Mouse (Mus musculus) CD4-positive, CD25-positive, alpha-beta regulatory T cell, adult 2 months (primary cell): ENCODE results near the gene Arhgef16.

Experiments used
- DNase-seq: peaks from one replicate; pipeline ENCODE4 v3.0.0-alpha.2; 2012; ENCODE audit warnings: low read depth, low spot score

The Arhgef16 gene

GRCm38 (mm10) chr4:154293735-154294201 is 7.7 kb downstream of the Arhgef16 start:
- no peak for DNase-seq

GRCm38 (mm10) chr4:154283671-154284070 is 17.8 kb downstream of the Arhgef16 start:
- DNase-seq: no peak

GRCm38 (mm10) chr4:154279481-154279880 is 22.0 kb downstream of the Arhgef16 start:
- DNase-seq: no peak

GRCm38 (mm10) chr4:154273000-154273399 is 28.5 kb downstream of the Arhgef16 start:
- DNase-seq: peak; percentile 51

- DNase-seq: no peak
These were observed 32.0 kb downstream of the Arhgef16 start for GRCm38 (mm10) chr4:154269520-154269919.

- DNase-seq: no peak
These were observed 34.0 kb downstream of the Arhgef16 start for GRCm38 (mm10) chr4:154267511-154267910.

- no peak for DNase-seq
These were observed 39.4 kb downstream of the Arhgef16 start for GRCm38 (mm10) chr4:154262071-154262470.

- DNase-seq: no peak
These were observed 40.7 kb downstream of the Arhgef16 start for GRCm38 (mm10) chr4:154260755-154261154.

- DNase-seq: no peak
These were observed 48.8 kb downstream of the Arhgef16 start for GRCm38 (mm10) chr4:154252537-154253255.

GRCm38 (mm10) chr4:154249316-154249715 is 52.2 kb downstream of the Arhgef16 start:
- no peak for DNase-seq

GRCm38 (mm10) chr4:154248092-154248805 is 53.2 kb downstream of the Arhgef16 start:
- no peak for DNase-seq

GRCm38 (mm10) chr4:154247207-154248091 is 54.0 kb downstream of the Arhgef16 start:
- no peak for DNase-seq

GRCm38 (mm10) chr4:154246115-154247040 is 55.1 kb downstream of the Arhgef16 start:
- peak; percentile 59 for DNase-seq

GRCm38 (mm10) chr4:154245342-154245741 is 56.1 kb downstream of the Arhgef16 start:
- DNase-seq: no peak

GRCm38 (mm10) chr4:154240608-154241007 is 60.9 kb downstream of the Arhgef16 start:
- DNase-seq: no peak

- DNase-seq: no peak
These were observed 62.3 kb downstream of the Arhgef16 start for GRCm38 (mm10) chr4:154239199-154239598.

- DNase-seq: no peak
These were observed 64.2 kb downstream of the Arhgef16 start for GRCm38 (mm10) chr4:154237306-154237705.

- no peak for DNase-seq
These were observed 64.6 kb downstream of the Arhgef16 start for GRCm38 (mm10) chr4:154236893-154237292.

GRCm38 (mm10) chr4:154236001-154236400 is 65.5 kb downstream of the Arhgef16 start:
- DNase-seq: no peak

- DNase-seq: no peak
These were observed 69.2 kb downstream of the Arhgef16 start for GRCm38 (mm10) chr4:154232295-154232694.

- no peak for DNase-seq
These were observed 70.1 kb downstream of the Arhgef16 start for GRCm38 (mm10) chr4:154231380-154231779.
